Mouse (Mus musculus) CH12.LX (cell line): ENCODE measurements around the gene Artn. TPM values are rescaled to one million over a fixed set of nuclear protein-coding genes. Genes with fewer than 3 reads are reported as not detected.

ENCODE experiments used
- DNase-seq: peaks from one replicate; pipeline ENCODE4 v3.0.0-alpha.2; 2013; ENCODE audit errors: extremely low read depth
- H3K27ac ChIP-seq: 2 replicates; pipeline ENCODE4 v1.5.1; 2012; ENCODE audit warnings: low read depth, mild to moderate bottlenecking, control low read depth, moderate library complexity; ENCODE audit not compliant: insufficient read depth
- H3K27me3 ChIP-seq: replicated peaks from 2 replicates; pipeline ENCODE3; 2012; ENCODE audit warnings: inconsistent platforms
- H3K36me3 ChIP-seq, 2 experiments: replicated peaks in 1 of 2; 2 replicates each; pipeline versions ENCODE3 to v1.6.1; 2012; ENCODE audit warnings: inconsistent platforms in 1 of 2, low read length in 1 of 2, mild to moderate bottlenecking in 1 of 2, mixed read lengths in 1 of 2, moderate library complexity in 1 of 2; ENCODE audit not compliant: control insufficient read depth in 1 of 2, insufficient read depth in 1 of 2
- H3K4me1 ChIP-seq, 2 experiments: 2 replicates each; pipeline ENCODE4 v1.6.1; 2012; ENCODE audit warnings: inconsistent platforms in 1 of 2, moderate library complexity in 1 of 2; ENCODE audit not compliant: insufficient read depth in 2 of 2, control insufficient read depth in 1 of 2
- H3K4me2 ChIP-seq: 2 replicates; pipeline ENCODE4 v1.6.1; 2012; ENCODE audit warnings: low read depth, mild to moderate bottlenecking, control low read depth; ENCODE audit not compliant: poor library complexity, insufficient read depth, severe bottlenecking
- H3K4me3 ChIP-seq, 3 experiments: fragments of 150-350 bp in 1 of 3; sonication (generic) in 1 of 3; replicated peaks in 1 of 3; 2 replicates each; pipeline versions ENCODE3 to v1.5.1; 2011 to 2012; ENCODE audit warnings: low read depth in 2 of 3, low read length in 2 of 3, mild to moderate bottlenecking in 2 of 3, moderate library complexity in 2 of 3, control low read depth in 1 of 3, improper control_type of control experiment in 1 of 3, inconsistent platforms in 1 of 3, mixed read lengths in 1 of 3; ENCODE audit not compliant: poor library complexity in 1 of 3
- H3K79me2 ChIP-seq: replicated peaks from 2 replicates; pipeline ENCODE4 v1.6.1; 2012; ENCODE audit warnings: mild to moderate bottlenecking, moderate library complexity; ENCODE audit not compliant: control insufficient read depth, poor library complexity, insufficient read depth, severe bottlenecking; ENCODE audit errors: extremely low read depth
- H3K9ac ChIP-seq: 2 replicates; pipeline ENCODE4 v1.6.1; 2012; ENCODE audit warnings: low read depth, mild to moderate bottlenecking, control low read depth, moderate library complexity; ENCODE audit not compliant: insufficient read depth
- H3K9me3 ChIP-seq: replicated peaks from 2 replicates; pipeline ENCODE3; 2012; ENCODE audit warnings: low read length, inconsistent platforms, mixed read lengths
- BHLHE40 ChIP-seq: IDR thresholded peaks from 2 replicates; pipeline ENCODE4 v1.6.1; 2011; ENCODE audit warnings: mild to moderate bottlenecking, low read depth, low read length, improper control_type of control experiment
- CTCF ChIP-seq, 2 experiments: IDR thresholded peaks in 1 of 2; conservative IDR thresholded peaks in 1 of 2; 2 replicates each; pipeline ENCODE4 v1.5.1; 2011 to 2012; ENCODE audit warnings: low read depth in 2 of 2, low read length in 2 of 2, improper control_type of control experiment in 1 of 2, inconsistent platforms in 1 of 2, mild to moderate bottlenecking in 1 of 2, moderate library complexity in 1 of 2
- E2F4 ChIP-seq: IDR thresholded peaks from 2 replicates; pipeline ENCODE4 v1.6.1; 2011; ENCODE audit warnings: low read depth, low read length, improper control_type of control experiment; ENCODE audit not compliant: insufficient replicate concordance
- ELF1 ChIP-seq: IDR thresholded peaks from 2 replicates; pipeline ENCODE4 v1.6.1; 2014; ENCODE audit warnings: low read depth, mild to moderate bottlenecking, inconsistent platforms, low read length, improper control_type of control experiment
- EP300 ChIP-seq: IDR thresholded peaks from 2 replicates; pipeline ENCODE4 v1.6.1; 2011; ENCODE audit warnings: low read length, improper control_type of control experiment
- ETS1 ChIP-seq: conservative IDR thresholded peaks from 2 replicates; pipeline ENCODE4 v1.6.1; 2012; ENCODE audit warnings: low read depth, mild to moderate bottlenecking, inconsistent platforms, low read length, improper control_type of control experiment, moderate library complexity
- GABPA ChIP-seq: IDR thresholded peaks from 2 replicates; pipeline ENCODE4 v1.6.1; 2012; ENCODE audit warnings: low read depth, low read length, improper control_type of control experiment, inconsistent platforms; ENCODE audit not compliant: insufficient replicate concordance
- HCFC1 ChIP-seq: IDR thresholded peaks from 2 replicates; pipeline ENCODE4 v1.6.1; 2012; ENCODE audit warnings: low read depth, mild to moderate bottlenecking, inconsistent platforms, low read length, improper control_type of control experiment
- IRF4 ChIP-seq: IDR thresholded peaks from 2 replicates; pipeline ENCODE4 v1.6.1; 2014; ENCODE audit warnings: low read depth, mild to moderate bottlenecking, inconsistent platforms, low read length, improper control_type of control experiment
- JUND ChIP-seq: conservative IDR thresholded peaks from 2 replicates; pipeline ENCODE4 v1.6.1; 2011; ENCODE audit warnings: low read depth, low read length, improper control_type of control experiment
- KAT2A ChIP-seq: IDR thresholded peaks from 2 replicates; pipeline ENCODE4 v1.6.1; 2012; ENCODE audit warnings: low read length, improper control_type of control experiment, inconsistent platforms; ENCODE audit not compliant: insufficient replicate concordance
- MAFK ChIP-seq: IDR thresholded peaks from 2 replicates; pipeline ENCODE4 v1.6.1; 2011; ENCODE audit warnings: low read length, improper control_type of control experiment; ENCODE audit not compliant: insufficient replicate concordance
- MAX ChIP-seq: IDR thresholded peaks from 2 replicates; pipeline ENCODE4 v1.6.1; 2011; ENCODE audit warnings: low read length, improper control_type of control experiment
- MEF2A ChIP-seq: IDR thresholded peaks from 2 replicates; pipeline ENCODE4 v1.6.1; 2014; ENCODE audit warnings: low read depth, mild to moderate bottlenecking, inconsistent platforms, low read length, improper control_type of control experiment, borderline replicate concordance
- MYC ChIP-seq: IDR thresholded peaks from 2 replicates; pipeline ENCODE4 v1.6.1; 2011; ENCODE audit warnings: low read depth, mild to moderate bottlenecking, improper control_type of control experiment, low read length
- PAX5 ChIP-seq: IDR thresholded peaks from 2 replicates; pipeline ENCODE4 v1.6.1; 2012; ENCODE audit warnings: low read length, inconsistent platforms, mixed read lengths
- POLR2A ChIP-seq: IDR thresholded peaks from 2 replicates; pipeline ENCODE4 v1.6.1; 2011; ENCODE audit warnings: low read depth, mild to moderate bottlenecking, improper control_type of control experiment, low read length
- SMC3 ChIP-seq: IDR thresholded peaks from 2 replicates; pipeline ENCODE4 v1.6.1; 2011; ENCODE audit warnings: low read depth, low read length, improper control_type of control experiment
- TBP ChIP-seq: conservative IDR thresholded peaks from 2 replicates; pipeline ENCODE4 v1.6.1; 2011; ENCODE audit warnings: low read depth, low read length, improper control_type of control experiment
- TCF12 ChIP-seq: IDR thresholded peaks from 2 replicates; pipeline ENCODE4 v1.6.1; 2014; ENCODE audit warnings: low read depth, mild to moderate bottlenecking, inconsistent platforms, low read length, improper control_type of control experiment
- USF1 ChIP-seq: IDR thresholded peaks from 2 replicates; pipeline ENCODE4 v1.6.1; 2014; ENCODE audit warnings: low read depth, mild to moderate bottlenecking, inconsistent platforms, low read length, improper control_type of control experiment
- ZC3H11A ChIP-seq: IDR thresholded peaks from 2 replicates; pipeline ENCODE4 v1.6.1; 2012; ENCODE audit warnings: low read depth, mild to moderate bottlenecking, inconsistent platforms, low read length, improper control_type of control experiment
- ZMIZ1 ChIP-seq: IDR thresholded peaks from 2 replicates; pipeline ENCODE4 v1.6.1; 2012; ENCODE audit warnings: low read depth, mild to moderate bottlenecking, inconsistent platforms, low read length, improper control_type of control experiment
- dilution Hi-C: fragments of 300-500 bp; cut with MboI; formaldehyde crosslinking; loops from 2 replicates; pipeline ENCODE4 v1.14.3; 2020; ENCODE audit warnings: low sequenced_read_pairs; ENCODE audit not compliant: extremely low pct_unique_long_range_greater_than_20kb, extremely low pct_ligation_motif_present
- in situ Hi-C: fragments of 300-500 bp; cut with MboI; formaldehyde crosslinking; loops from 3 replicates; pipeline ENCODE4 v1.14.3; 2019; ENCODE audit warnings: low sequenced_read_pairs, low pct_ligation_motif_present, low pct_unique_long_range_greater_than_20kb, mixed read lengths
- polyA plus RNA-seq: library from polyadenylated mRNA; unstranded; fragments of >175 nt; gene quantifications from 2 replicates; pipeline ENCODE4 v1.2.1, GENCODE M21; 2012; ENCODE audit warnings: low read depth; ENCODE audit not compliant: insufficient read length
- total RNA-seq, 2 experiments: library from RNA; depleted of rRNA; stranded (reverse); fragments of 300-350 nt in 1 of 2; fragments of >200 nt in 1 of 2; gene quantifications; 2 replicates each; pipeline ENCODE4 v1.2.3; 2012 to 2014

Gene Artn
- total and polyA plus RNA-seq, 3 experiments: not detected

GRCm38 (mm10) chr4:117904094-117904493, 25.5 kb downstream of the Artn start:
- TF ChIP-seq PAX5: no peak
- no peak for TF ChIP-seq HCFC1
- no peak for TF ChIP-seq E2F4
- TF ChIP-seq JUND: no peak
- TF ChIP-seq ETS1: no peak
- no peak for TF ChIP-seq TCF12
- TF ChIP-seq USF1: no peak
- TF ChIP-seq EP300: no peak
- no peak for TF ChIP-seq ZC3H11A
- no peak for TF ChIP-seq MYC
- Histone ChIP-seq H3K9me3 (no peaks in the 10 kb centered on the region), H3K36me3 (peaks cover 76 to 94% of the 10 kb centered on the region in 2 experiments), H3K4me1 (peaks cover 0 to 3% of the 10 kb centered on the region in 2 experiments; a peak in 2 of 4 replicates), H3K79me2 (no peaks in the 10 kb centered on the region), H3K27ac (no peak overlapping the region), H3K4me3 (no peak overlapping the region), H3K4me2 (no peak overlapping the region), H3K9ac (no peak overlapping the region), H3K27me3 (no peaks in the 10 kb centered on the region)
- no peak for DNase-seq
- in situ Hi-C loops (no loop called here), dilution Hi-C loops (no loop called here)

DNA sequence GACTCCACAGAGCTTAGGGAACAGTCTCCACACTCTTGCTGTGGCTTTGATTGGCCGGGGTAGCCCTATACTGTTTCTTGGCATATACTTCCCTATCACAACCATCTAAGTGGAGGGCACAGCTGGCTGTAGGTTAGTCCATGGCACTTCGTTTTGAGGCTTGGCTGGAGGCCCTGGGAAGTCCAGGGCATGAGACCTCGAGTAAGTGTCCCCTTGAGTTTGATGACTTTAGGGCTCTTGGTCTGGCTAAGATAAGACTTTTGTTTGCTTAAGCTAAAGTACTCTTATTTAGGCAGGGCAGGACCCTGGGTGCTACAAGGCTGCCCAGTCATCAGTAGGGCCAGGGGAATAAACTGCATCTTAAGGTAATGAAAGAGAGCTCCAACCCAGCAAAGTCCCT, 31.5 kb downstream of the Artn start:
- Histone ChIP-seq H3K36me3 (peaks cover 76 to 98% of the 10 kb centered on the region in 2 experiments), H3K9ac (no peak overlapping the region), H3K9me3 (no peaks in the 10 kb centered on the region), H3K4me3 (no peak overlapping the region), H3K4me1 (peaks cover 0 to 7% of the 10 kb centered on the region in 2 experiments; a peak in 1 of 4 replicates), H3K79me2 (no peaks in the 10 kb centered on the region), H3K4me2 (no peak overlapping the region), H3K27ac (no peak overlapping the region), H3K27me3 (no peaks in the 10 kb centered on the region)
- in situ Hi-C loops (no loop called here), dilution Hi-C loops (no loop called here)
- TF ChIP-seq SMC3 (no peak), E2F4 (no peak), IRF4 (no peak), HCFC1 (no peak), MAFK (no peak), CTCF (conservative IDR thresholded peaks at IDR 0.05 in 1 of 2, IDR thresholded peaks at IDR 0.05 in 1 of 2; ENCODE audit: low read depth in 2 of 2, low read length in 2 of 2) (no peak), ELF1 (no peak), BHLHE40 (no peak)
- no peak for DNase-seq

DNA sequence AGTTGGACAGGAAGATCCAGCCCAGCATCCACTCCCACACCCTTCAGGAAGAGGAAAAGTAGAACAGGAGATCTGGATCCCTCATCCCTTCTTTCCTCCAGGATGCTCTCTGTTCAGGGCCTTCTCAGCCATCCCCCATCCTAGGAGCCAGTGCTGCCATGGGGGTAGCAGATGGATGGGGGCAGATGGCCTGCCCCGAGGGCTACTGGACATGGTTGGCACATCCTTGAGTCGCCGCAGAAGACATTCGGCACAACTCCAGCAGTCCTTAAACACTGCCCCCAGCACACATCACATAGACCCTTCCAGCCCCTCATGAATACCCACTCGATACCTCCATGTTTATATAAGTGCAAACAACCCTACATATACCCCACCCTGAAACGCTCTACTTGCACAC, 33.5 kb downstream of the Artn start:
- H3K4me2 ChIP-seq: no peak overlapping the region
- H3K9me3 ChIP-seq: no peaks in the 10 kb centered on the region
- no peak overlapping the region for H3K27ac ChIP-seq
- TF ChIP-seq BHLHE40 (no peak), MEF2A (no peak), JUND (no peak), TBP (no peak), MYC (no peak), ZMIZ1 (no peak), KAT2A (no peak), EP300 (no peak), ELF1 (no peak), CTCF (conservative IDR thresholded peaks at IDR 0.05 in 1 of 2, IDR thresholded peaks at IDR 0.05 in 1 of 2; ENCODE audit: low read depth in 2 of 2, low read length in 2 of 2) (no peak), GABPA (no peak), POLR2A (no peak), IRF4 (no peak), MAX (no peak)
- H3K36me3 ChIP-seq: peaks cover 56 to 77% of the 10 kb centered on the region in 2 experiments
- peaks cover 5% of the 10 kb centered on the region; the same call in 1 of the 2 replicates for H3K79me2 ChIP-seq
- DNase-seq: no peak
- dilution Hi-C loops (no loop called here), in situ Hi-C loops (no loop called here)
- no peak overlapping the region for H3K9ac ChIP-seq
- no peak overlapping the region for H3K4me3 ChIP-seq
- H3K4me1 ChIP-seq: peaks cover 1 to 16% of the 10 kb centered on the region in 2 experiments; a peak in 3 of 4 replicates
- H3K27me3 ChIP-seq: no peaks in the 10 kb centered on the region
